Mouse (Mus musculus) T-helper 1 cell (primary cell): ENCODE results near the gene C1rl.
"Not testable (repeated sequence)": the region's sequence is repeated elsewhere in the genome, so short reads cannot be mapped to it uniquely, and the experiment has no call there.

ENCODE experiments used
- in situ Hi-C: fragments of 300-600 bp; cut with MboI, MseI; formaldehyde crosslinking; loops from one replicate; pipeline ENCODE4 v1.15.1; 2025; ENCODE audit warnings: high pct_unique_total_duplicates

The C1rl gene

DNA sequence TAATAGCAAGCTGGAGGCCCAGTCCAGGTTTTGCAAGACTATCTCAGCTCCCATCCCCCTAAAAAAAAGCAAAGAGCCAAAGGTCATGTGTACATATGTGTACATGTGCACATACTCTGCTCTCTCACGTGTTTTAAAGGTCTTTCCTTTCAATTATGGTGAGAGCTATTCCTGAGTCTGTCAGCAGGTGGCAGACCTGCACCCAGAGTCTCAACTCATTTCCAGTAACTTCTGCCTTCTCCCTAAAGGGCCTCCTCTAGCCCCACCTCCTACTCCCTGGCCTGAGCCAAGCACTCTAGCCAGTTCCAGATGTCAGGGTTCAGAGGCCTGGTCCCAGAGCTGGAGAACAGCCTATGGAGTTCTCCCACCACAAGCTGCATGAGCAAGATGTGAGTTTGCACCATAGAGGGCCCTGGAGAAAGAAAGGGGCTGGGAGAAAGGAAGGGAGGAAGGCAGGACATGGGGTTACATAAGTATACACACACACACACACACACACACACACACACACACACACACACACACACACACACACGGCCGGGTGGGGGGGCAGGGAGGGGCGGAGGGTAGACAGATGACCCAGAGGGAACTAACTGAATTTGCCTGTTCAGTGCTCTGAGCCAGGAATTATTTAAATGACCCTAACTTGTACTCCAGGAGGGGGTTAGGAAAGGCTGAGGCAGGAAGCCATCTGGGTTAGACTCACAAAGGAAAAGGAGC, at the start of gene C1rl:
Gene C1rl, plus strand, starts transcription at position 272 of the 720 bp plus-strand sequence.
- in situ Hi-C loops, result loop anchor here (5.0 kb wide), 1 partner anchor 39 kb away; no protein-coding TSS in a partner anchor

DNA sequence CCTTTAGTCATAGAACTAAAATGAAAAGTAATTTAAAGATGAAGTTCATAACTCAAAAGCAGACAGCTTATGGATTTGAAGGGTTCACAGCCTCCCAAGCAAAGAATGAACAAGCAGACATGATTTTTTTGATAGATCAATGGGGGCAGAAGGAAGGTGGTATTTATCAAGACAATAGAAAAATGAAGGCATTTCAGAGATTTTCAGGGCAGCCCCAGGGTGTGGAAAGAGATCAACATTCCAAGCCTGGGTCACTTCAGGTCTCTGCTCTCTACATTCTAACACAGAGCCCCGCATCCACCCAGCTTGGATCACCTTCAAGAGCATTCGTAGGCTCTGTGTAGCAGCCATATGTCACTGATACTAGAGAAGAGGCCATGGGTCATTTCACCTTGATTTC, 49.6 kb upstream of the C1rl start:
- in situ Hi-C loops, result no loop called here

DNA sequence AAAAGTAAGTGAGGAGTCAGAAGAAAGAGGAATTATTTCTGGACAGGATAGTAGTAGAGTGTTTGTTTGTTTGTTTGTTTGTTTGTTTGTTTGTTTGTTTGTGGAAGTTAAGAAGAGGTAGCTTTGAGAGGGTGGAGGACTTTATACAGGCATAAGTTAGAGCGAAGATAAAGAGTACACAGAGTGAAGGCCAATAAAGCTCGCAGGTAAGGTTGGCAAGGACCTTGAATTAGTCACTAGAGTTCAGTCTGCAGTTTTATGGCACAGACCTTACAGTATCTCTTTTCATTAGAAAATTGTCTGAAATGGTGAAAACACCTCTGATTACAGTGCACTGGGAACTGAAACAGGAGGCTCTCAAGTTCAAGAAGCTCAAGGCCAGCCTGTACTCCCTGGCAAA, 46.9 kb upstream of the C1rl start:
- in situ Hi-C loops, result no loop called here

DNA sequence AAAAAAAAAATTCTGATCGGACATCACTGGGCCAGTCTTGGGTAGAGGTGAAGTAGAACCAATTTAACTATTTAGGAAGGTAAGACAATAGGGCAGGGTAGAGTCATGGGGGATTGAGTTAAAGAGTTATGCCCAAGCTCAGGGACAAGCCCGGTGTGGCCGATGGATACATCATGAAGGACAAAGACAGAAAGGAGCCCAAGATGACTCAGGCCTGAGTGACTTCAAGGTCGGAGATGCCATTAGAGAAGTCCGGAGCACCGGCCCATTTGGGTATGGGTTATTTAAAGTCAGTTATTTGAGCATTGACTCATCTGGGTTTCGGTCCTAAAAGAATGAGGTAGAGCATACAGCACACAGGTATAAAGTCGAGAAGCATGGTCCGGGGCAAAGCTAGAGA, 46.5 kb upstream of the C1rl start:
- in situ Hi-C loops, result no loop called here

DNA sequence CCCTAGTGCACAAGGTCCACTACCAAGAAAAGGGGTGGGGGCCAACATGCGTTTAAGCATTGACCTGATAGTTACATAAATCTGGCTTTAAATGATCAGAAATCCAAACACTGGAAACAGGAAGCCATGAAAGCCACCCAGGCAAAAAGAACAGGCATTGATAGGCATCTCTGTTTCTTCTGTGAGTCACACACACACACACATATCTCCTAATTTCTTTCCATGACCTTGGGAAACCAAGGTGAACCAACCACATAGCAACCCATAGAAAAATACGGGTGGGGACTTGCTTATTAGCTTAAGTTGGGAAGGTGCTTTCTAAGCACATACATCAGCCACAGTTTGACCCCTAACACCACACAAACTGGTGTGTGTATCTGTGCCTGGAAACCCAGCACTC, 45.6 kb upstream of the C1rl start:
- in situ Hi-C loops, result no loop called here

DNA sequence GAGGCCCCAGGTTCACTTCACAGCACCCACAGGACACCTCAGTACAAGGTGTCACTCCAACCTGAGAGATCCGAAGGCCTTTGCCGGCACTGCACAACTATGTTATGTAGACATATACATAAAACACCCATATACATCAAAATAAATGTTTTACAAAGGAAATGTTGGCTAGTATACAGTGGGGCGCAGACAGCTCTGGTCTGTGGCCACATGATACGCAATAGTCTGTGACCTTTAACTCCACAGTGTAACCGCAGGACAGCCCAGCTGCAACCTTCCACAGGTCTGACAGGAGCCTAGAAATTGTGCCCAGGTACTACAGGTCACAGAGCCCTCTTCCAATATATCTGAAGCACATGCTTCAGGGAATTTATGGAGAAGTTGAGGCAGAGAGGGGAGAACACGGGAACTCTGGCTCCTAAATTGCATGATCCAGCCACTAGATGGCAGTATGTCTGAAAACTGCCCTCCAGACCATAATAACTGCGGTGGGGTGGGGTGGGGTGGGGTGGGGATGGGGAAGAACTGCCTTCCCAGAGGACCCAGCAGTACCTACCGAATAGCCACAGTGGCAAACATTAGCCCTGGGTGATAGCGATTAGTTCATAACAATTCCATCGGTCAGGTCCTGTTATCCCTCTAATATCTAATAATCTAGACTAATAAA, 44.6 kb upstream of the C1rl start:
- in situ Hi-C loops, result no loop called here

DNA sequence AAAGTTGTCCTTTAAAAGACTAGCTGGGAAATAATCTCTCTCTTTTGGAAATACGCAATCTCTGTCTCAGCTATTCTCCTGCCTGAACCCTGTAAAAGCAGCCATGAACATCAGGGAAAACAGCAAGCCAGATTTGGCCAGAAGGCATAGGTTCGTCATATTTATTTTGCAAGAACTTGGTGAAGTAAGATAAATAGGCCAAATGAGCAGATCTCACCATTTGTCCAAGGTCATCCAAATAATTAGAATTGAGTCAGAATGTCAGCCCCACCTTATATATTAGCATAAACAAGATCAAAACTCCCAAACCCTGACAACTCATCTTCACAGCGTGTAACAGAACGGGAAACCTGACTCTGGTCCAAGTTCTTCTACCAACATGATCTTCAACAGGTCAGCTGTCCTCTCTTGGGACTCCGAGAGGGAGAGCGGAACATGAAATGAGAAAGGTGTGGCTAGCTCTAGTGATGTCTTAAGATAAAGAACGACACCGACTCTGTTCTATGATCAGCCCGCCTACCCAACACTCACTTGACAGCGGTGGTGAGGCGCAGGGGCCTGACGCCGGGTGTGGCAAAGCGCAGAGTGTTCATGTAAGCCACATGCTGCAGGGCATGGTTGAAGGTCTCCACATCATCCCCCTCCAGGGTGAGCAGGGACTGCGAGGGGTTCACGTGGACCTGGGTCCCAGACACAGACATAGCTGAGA, 43.8 kb upstream of the C1rl start:
- in situ Hi-C loops, result no loop called here

DNA sequence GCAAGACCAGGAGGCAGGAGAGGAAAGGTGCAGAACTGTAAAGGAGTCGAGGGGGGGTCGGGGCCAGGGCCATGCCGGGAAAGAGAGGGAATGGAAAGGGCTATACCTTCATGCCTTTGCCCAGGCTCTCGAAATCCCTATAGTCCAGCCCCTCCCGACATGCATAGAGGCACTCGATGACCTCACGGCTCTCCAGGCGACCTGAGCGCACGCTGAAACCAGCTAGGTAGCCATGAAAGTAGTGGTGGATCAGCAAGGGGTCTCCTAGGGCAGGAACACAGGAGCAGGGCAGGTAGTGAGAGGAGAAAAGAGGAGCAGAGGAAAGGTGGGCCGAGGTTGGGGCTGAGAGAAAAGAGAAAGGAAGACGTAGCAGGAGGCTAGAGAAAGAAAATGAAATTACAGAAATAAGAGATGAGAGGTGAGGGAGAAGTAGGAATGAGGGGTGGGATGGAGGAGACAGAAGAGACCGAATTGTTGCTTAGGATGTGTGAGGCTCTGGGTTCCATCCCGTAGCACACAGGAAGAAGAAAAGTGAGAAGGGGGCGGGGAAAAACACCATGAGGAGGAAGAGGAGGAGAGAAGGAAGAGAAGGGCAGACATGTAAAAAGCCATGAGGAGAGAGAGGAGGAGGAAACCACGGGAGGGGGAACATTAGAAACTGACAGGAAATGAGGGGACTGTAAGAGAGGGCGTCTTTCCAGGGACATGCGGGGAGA, 43.1 kb upstream of the C1rl start:
- in situ Hi-C loops, result no loop called here

DNA sequence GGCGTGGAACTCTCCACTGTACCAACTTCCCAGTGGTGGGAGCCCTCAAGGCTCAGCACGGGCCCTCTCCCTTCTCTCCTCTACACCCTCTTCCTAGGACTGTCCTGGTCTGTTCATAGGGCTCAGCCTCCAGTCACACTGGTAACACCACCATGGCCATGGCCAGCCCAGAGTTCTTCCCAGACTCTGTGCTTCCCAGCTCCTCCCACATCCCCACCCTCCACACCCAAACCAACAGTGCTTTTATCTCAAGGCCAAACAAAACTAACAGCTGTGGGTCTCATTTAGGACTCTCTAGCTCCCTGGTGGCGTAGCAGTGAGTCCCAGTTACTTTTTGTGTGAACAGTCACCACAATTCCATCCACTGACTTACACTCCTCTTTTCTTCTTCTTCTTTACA, 40.9 kb upstream of the C1rl start:
- in situ Hi-C loops, result no loop called here

DNA sequence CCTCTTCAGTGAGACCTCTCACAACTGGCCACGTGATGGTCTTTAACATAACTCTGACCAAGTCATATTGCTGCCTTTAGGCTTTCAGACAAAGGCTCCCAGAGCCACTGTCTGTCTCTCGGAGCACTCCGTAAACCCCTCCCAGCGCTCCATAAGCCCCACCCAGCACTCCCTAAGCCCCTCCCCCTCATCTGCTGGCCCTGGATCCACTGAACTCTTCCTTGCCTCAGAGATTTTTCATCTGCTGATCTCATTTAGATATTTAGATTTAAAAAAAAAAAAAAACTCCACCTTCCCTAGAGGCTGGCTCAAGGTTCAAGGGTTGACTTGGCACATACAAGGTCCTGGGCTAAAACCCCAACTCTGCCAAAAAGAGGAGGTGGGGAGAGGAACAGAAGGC, 39.2 kb upstream of the C1rl start:
- in situ Hi-C loops, result no loop called here

DNA sequence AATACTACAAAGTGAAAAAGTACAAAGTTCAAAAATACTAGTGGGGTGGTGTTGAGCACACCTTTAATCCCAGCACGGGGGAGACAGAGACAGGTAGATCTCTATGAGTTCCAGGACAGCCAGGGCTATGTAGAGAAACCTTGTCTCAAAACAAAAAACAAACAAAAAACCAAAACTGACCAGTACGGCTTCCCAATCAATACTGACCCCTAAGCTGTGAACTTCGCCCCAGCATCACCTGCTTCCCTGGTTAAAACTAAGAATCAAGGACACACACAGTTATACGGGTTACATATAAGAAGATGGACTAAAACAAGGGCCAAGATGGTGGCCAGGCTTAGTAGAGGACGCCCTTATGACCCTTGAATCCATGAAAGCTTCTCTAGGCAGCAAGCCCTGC, 36.7 kb upstream of the C1rl start:
- in situ Hi-C loops, result no loop called here

DNA sequence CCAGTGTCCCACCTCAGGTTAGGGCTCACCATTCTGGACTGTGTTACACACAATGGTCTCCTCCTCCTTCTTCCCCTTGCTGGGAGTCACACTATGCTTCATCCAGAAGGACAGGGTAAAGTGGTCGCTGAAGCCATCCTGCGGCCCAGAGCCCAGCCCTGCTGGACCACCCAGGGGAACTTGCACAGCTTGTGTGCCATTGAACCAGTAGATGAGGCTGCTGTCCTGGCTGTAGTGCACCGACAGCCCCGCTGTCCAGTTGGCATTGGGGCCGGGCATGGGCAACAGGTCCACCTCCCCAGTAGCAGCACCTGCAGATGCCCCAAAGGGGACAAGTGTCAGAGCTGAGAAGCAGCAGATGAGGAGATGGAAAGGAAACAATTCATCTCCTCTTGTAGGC, 35.1 kb upstream of the C1rl start:
- in situ Hi-C loops, result no loop called here

DNA sequence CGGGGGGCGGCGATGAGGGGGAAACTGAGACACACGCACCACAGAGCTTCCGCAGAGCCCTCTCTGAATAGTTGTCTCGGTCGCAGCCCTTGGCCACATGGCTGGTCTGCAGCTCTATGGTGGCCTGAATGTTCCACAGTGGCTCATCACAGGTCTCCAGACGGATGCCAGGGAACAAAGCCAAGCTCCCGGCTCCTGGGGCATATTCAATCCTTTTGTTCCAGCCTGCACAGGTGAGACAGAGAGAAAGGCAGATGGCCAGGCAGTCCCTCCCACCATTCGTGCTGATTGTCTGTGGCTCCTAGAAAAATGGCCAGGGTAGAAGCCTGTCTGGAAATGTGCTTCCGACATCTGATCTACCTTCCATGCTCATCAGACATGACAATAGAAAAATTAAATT, 34.4 kb upstream of the C1rl start:
- in situ Hi-C loops, result no loop called here

DNA sequence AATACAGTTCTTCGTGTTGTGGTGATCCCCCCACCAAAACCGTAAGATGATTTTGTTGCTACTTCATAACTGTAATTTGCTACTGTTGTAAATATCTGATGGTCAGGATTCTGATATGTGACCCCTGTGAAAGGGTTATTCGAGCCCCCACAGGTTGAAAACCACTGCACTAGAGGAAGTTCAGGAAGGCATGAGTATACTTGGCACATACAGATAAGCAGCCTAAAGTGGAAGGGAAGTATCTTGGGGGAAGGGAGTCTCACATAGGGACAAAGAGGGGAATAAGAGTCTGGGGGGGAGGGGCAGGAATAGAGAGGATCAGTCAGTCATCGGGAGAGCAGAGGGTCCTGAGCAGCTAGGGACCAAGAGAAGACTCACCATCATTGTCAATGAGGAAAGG, 33.5 kb upstream of the C1rl start:
- in situ Hi-C loops, result no loop called here

DNA sequence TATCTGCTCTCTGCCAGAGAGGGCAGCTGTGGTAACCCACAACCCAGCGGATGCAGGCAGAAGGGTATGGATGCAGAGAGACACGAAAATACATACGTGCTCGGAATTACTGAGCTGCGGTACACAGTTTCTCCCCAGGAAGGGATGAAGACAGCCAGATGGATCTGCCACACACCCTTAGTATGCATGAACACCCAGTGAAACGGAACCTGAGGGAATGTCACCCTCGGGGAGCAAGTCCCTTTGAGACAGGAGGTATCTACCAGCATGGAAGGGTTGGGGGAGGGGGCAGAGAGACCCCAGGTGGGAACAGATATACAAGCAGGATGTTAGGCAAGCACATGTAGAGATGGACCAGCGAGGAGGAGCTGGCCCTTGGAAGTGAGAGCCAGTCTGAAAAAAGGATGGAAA, 29.0 kb upstream of the C1rl start:
- in situ Hi-C loops, result no loop called here

DNA sequence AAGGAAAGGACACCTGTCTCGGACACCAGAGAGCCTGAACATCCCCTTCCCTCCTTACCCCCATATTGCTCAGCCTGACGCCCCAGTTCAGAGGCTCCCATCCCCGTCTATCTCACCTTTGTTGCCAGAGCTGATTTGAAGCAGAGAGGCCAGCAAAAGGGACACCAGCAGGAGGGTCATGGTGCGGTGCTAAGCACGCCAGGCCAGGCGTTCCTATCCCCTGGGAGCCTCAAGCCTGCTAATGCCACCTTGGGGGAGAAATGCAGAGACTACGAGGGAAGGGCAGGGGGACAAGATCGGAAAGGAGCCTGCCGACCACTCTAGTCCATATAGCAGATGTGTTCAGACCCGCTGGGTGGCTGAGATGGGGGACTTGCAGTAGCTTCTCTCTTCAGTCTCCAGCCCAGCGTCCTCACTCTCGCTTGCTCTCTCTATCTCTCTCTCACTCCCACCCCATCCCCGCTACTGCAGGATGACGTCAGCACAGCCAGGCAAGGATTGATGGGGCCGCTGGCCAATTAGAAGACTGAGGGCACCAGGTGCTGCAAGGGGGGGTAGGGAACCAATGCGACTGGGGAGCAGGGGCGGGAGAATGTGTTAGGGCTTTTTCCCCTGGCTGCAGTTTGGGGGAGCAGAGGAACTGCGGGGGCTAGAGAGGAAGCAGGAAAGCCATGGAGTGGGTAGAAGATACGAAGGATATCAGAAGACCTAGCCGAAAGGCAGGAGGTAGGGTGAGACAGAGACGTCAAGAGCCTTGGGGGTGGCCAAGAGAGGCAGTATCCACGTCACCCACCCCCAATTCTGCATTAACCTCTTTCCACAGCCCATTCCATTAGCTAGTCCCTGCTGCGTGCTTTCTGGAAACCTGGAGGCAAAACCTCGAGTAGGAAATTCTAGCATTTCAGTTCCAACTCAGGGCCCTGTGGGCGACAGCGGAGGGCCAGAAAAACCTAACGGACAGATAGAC, 28.3 kb upstream of the C1rl start, which contains the start of gene Clstn3:
Gene Clstn3, minus strand, starts transcription at position 490 of the 967 bp plus-strand sequence.
- in situ Hi-C loops, result no loop called here

DNA sequence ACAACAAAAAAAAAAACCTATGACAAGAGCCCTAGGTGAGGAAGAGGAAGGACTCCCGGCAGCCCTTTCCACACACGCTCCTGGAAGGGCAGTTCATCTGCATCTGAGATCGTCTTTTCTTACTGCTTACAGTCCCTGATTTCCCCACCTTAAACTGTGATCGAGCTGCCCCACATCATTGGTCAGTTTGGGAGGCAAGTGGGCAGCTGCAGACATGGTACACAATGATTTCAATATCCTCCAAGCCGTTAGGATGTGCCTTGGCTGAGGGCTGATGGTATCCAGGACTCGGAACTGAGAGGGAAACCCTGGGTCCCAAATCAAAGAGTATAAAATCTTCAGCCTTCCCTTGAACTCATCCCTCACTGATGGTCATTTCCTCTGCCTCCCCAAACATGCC, 27.6 kb upstream of the C1rl start:
- in situ Hi-C loops, result no loop called here

DNA sequence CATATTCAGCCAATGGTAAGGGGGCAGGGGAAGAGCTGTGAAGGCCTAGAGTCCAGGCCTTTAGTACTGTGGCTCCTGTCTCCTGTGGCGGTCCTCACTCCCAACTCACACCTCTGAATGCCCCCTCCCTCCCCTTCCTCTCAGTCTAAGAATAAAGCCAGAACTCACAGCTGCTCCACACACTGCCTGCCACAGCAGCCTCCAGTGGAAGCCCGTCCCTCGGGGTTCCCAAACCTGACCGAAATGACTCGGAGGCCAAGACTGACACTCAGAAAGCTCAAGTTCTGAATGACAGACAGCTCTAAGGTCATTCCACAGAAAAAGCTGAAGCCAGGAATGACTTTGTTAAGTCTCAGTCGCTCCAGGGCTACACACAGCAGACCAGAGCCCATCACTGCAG, 27.2 kb upstream of the C1rl start:
- in situ Hi-C loops, result no loop called here

DNA sequence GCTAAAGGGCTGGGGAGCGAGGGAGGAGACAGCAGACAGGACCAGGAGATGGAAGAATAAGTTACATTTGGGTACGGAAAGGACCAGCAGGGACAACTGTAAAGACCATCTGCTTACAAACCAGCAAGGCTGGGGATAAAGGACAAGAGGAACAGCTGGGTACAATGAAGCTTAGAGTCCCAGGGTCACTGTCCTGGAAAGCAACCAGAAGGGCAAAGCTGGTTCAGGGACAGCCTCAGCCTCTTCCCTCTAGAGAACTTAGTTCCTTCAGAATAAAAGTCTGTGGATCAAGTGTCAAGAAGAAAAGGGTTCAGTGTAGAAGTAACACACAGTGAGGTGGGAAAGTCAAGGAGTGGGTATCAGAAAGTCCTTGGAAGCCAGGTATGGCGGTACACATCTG, 21.8 kb upstream of the C1rl start:
- in situ Hi-C loops, result no loop called here

DNA sequence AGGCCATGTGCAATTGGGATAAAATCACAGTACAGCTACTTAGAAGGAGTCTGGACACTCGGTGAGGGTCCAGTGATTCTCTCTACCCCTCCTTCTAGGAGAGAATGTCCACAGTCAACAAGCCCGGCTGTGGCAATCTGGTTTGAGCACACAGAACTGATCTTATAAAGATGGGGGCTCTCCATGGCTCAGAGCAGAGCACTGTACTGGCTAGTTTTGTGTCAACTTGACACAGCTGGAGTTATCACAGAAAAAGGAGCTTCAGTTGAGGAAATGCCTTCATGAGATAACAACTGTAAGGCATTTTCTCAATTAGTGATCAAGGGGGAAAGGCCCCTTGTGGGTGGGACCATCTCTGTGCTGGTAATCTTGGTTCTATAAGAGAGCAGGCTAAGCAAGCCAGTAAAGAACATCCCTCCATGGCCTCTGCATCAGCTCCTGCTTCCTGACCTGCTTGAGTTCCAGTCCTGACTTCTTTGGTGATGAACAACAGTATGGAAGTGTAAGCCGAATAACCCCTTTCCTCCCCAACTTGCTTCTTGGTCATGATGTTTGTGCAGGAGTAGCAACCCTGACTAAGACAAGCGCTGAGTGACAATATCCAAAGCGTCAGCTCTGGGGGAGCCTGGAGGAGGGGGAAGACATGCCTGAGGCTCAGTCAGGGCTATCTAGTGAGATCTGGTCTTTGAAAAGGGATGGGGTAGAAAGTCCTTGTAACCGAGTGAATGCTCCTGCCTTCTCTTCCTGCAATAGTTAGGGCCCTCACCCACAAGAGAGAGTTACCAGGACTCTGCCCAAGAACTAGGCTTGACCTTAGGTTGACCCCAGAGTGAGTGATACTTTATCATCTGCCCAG, 20.9 kb upstream of the C1rl start:
- in situ Hi-C loops, result not testable (repeated sequence)
